Mouse (Mus musculus) lung, embryonic 16.5 days (tissue): ENCODE measurements at regions not wholly inside any gene's neighbourhood (a gene's known extent, or its start where the extent isn't known, plus 50 kb on each side); places are given as distances from the start of the nearest gene placed in this dataset.

ENCODE experiments used
- ATAC-seq: fragments of 200-750 bp; cut with Nextera tagmentation; 2 replicates; pipeline ENCODE4 v1.8.0; 2017; ENCODE audit warnings: low read depth, mild to moderate bottlenecking, moderate library complexity
- H3K27ac ChIP-seq: fragments of 300-500 bp; sonication (generic); 2 replicates; pipeline ENCODE4 v1.5.1; 2014; ENCODE audit warnings: mild to moderate bottlenecking, control low read depth, low read length
- H3K27me3 ChIP-seq: fragments of 300-500 bp; sonication (generic); 2 replicates; pipeline ENCODE4 v1.6.1; 2014; ENCODE audit warnings: low read depth, low read length, mixed read lengths; ENCODE audit not compliant: control insufficient read depth, insufficient read depth
- H3K36me3 ChIP-seq: fragments of 300-500 bp; sonication (generic); 2 replicates; pipeline ENCODE4 v1.6.1; 2014; ENCODE audit warnings: low read length; ENCODE audit not compliant: control insufficient read depth, insufficient read depth
- H3K4me1 ChIP-seq: fragments of 300-500 bp; sonication (generic); replicated peaks from 2 replicates; pipeline ENCODE4 v1.6.1; 2014; ENCODE audit warnings: low read length, mixed read lengths; ENCODE audit not compliant: control insufficient read depth, insufficient read depth
- H3K4me2 ChIP-seq: fragments of 300-500 bp; sonication (generic); 2 replicates; pipeline ENCODE4 v1.6.1; 2014; ENCODE audit warnings: low read depth, low read length, control low read depth
- H3K4me3 ChIP-seq: fragments of 300-500 bp; sonication (generic); 2 replicates; pipeline ENCODE4 v1.5.1; 2014; ENCODE audit warnings: mild to moderate bottlenecking, low read length, control low read depth
- H3K9ac ChIP-seq: fragments of 300-500 bp; sonication (generic); 2 replicates; pipeline ENCODE4 v1.6.1; 2014; ENCODE audit warnings: low read length, control low read depth
- H3K9me3 ChIP-seq: fragments of 300-500 bp; sonication (generic); 2 replicates; pipeline ENCODE4 v1.6.1; 2016; ENCODE audit warnings: low read length; ENCODE audit not compliant: control insufficient read depth
- WGBS: fragments of 180-500 bp; shearing (Covaris S2); extraction: QIAGEN DNeasy Blood & Tissue Kit; methylation state at CpG from one replicate; pipeline ENCODE4 v1.1.7; 2014; 5-methylcytosine and 5-hydroxymethylcytosine counted together

- 62% methylated on average over 4 of the region's 4 CpGs for WGBS
- no peak for ATAC-seq
- Histone ChIP-seq H3K4me2 (no peak overlapping the region), H3K9me3 (no peaks in the 10 kb centered on the region), H3K4me3 (no peak overlapping the region), H3K36me3 (no peaks in the 10 kb centered on the region), H3K27me3 (no peaks in the 10 kb centered on the region), H3K4me1 (no peaks in the 10 kb centered on the region), H3K9ac (no peak overlapping the region), H3K27ac (no peak overlapping the region)
Measured at GRCm38 (mm10) chr10:99910011-99910723, 105.3 kb upstream of the Kitl start.

DNA sequence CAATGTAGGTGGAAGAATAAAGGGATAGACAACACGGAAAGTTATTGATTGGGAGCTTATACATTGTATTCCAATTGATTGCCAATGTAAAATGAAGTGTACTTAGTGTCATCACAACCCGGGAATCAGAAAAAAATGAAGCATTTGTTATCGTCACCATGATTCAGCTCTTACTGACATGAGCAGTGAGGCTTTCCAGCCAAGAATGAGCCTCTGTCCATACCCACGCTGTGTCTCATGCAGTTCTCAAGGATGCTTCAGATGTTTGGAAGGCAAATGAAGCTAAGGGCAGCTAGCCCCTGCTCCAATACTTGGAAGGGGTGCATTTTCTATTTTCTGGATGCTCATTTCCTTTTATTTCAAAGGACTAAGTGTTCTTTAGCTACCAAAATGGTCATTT, 107.4 kb upstream of the Kitl start:
- no peak overlapping the region for H3K27ac ChIP-seq

GRCm38 (mm10) chr10:99906778-99907435, 108.5 kb upstream of the Kitl start:
- no peaks in the 10 kb centered on the region for H3K27me3 ChIP-seq
- H3K4me2 ChIP-seq, result no peak overlapping the region
- WGBS, result 85% methylated on average over 6 of the region's 6 CpGs
- no peak overlapping the region for H3K27ac ChIP-seq
- no peak overlapping the region for H3K4me3 ChIP-seq
- H3K9me3 ChIP-seq, result no peaks in the 10 kb centered on the region
- H3K36me3 ChIP-seq, result no peaks in the 10 kb centered on the region
- no peak overlapping the region for H3K9ac ChIP-seq
- no peak for ATAC-seq
- H3K4me1 ChIP-seq, result no peaks in the 10 kb centered on the region

More for the DNA sequence above, 107.4 kb upstream of the Kitl start:
- 76% methylated on average over 4 of the region's 4 CpGs for WGBS
- H3K4me2 ChIP-seq, result no peak overlapping the region
- H3K36me3 ChIP-seq, result no peaks in the 10 kb centered on the region
- H3K27me3 ChIP-seq, result no peaks in the 10 kb centered on the region
- no peak overlapping the region for H3K4me3 ChIP-seq
- no peaks in the 10 kb centered on the region for H3K9me3 ChIP-seq
- ATAC-seq, result no peak
- H3K4me1 ChIP-seq, result no peaks in the 10 kb centered on the region
- H3K9ac ChIP-seq, result no peak overlapping the region

GRCm38 (mm10) chr10:99902280-99903231, 112.9 kb upstream of the Kitl start:
- H3K27ac ChIP-seq, result no peak overlapping the region
- H3K27me3 ChIP-seq, result no peaks in the 10 kb centered on the region

GRCm38 (mm10) chr10:99900955-99901835, 114.2 kb upstream of the Kitl start:
- no peaks in the 10 kb centered on the region for H3K27me3 ChIP-seq
- H3K4me3 ChIP-seq, result no peak overlapping the region
- H3K9me3 ChIP-seq, result no peaks in the 10 kb centered on the region
- H3K36me3 ChIP-seq, result no peaks in the 10 kb centered on the region
- no peak overlapping the region for H3K27ac ChIP-seq
- 86% methylated on average over 8 of the region's 8 CpGs for WGBS
- no peak overlapping the region for H3K4me2 ChIP-seq
- no peaks in the 10 kb centered on the region for H3K4me1 ChIP-seq
- ATAC-seq, result no peak
- H3K9ac ChIP-seq, result no peak overlapping the region

More at GRCm38 (mm10) chr10:99902280-99903231, 112.9 kb upstream of the Kitl start:
- H3K4me2 ChIP-seq, result no peak overlapping the region
- 55% methylated on average over 9 of the region's 9 CpGs for WGBS
- no peaks in the 10 kb centered on the region for H3K4me1 ChIP-seq
- H3K36me3 ChIP-seq, result no peaks in the 10 kb centered on the region
- no peaks in the 10 kb centered on the region for H3K9me3 ChIP-seq
- no peak overlapping the region for H3K9ac ChIP-seq
- no peak overlapping the region for H3K4me3 ChIP-seq
- ATAC-seq, result no peak

GRCm38 (mm10) chr10:99893999-99894398, 121.4 kb upstream of the Kitl start:
- 55% methylated on average over 3 of the region's 3 CpGs for WGBS
- no peaks in the 10 kb centered on the region for H3K36me3 ChIP-seq
- H3K4me2 ChIP-seq, result no peak overlapping the region
- H3K4me1 ChIP-seq, result no peaks in the 10 kb centered on the region
- no peak for ATAC-seq
- H3K27ac ChIP-seq, result no peak overlapping the region
- H3K9me3 ChIP-seq, result no peaks in the 10 kb centered on the region
- H3K27me3 ChIP-seq, result no peaks in the 10 kb centered on the region
- H3K9ac ChIP-seq, result no peak overlapping the region
- no peak overlapping the region for H3K4me3 ChIP-seq

GRCm38 (mm10) chr10:99891899-99892298, 123.5 kb upstream of the Kitl start:
- no peaks in the 10 kb centered on the region for H3K27me3 ChIP-seq
- no peak for ATAC-seq
- H3K4me1 ChIP-seq, result no peaks in the 10 kb centered on the region
- 83% methylated on average over 3 of the region's 3 CpGs for WGBS
- no peak overlapping the region for H3K4me3 ChIP-seq
- H3K36me3 ChIP-seq, result no peaks in the 10 kb centered on the region
- no peak overlapping the region for H3K27ac ChIP-seq
- no peak overlapping the region for H3K9ac ChIP-seq
- H3K9me3 ChIP-seq, result no peaks in the 10 kb centered on the region
- H3K4me2 ChIP-seq, result no peak overlapping the region

DNA sequence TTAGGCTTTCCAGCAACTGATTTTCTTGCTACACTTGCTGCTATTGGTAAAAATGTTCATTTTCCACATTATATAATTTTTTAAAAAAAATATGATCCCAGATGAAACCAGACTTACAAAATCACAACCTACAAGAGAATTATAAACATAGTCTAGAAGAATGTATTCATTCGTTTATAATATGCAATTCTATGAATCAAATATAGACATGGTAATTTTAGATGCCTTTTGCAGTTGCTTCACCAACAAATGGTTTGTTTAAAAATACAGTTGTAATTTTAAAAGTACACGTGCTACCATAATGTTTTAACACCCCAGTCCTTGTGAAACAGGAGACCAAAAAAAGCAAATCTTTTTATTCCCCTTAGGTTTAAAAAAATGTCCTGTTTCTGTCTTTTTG, 122.4 kb upstream of the Csl start:
- H3K4me3 ChIP-seq, result no peak overlapping the region
- ATAC-seq, result no peak
- 45% methylated on average over 2 of the region's 2 CpGs for WGBS
- no peaks in the 10 kb centered on the region for H3K9me3 ChIP-seq
- H3K27me3 ChIP-seq, result no peaks in the 10 kb centered on the region
- no peaks in the 10 kb centered on the region for H3K4me1 ChIP-seq
- H3K36me3 ChIP-seq, result no peaks in the 10 kb centered on the region
- H3K27ac ChIP-seq, result no peak overlapping the region
- no peak overlapping the region for H3K9ac ChIP-seq
- no peak overlapping the region for H3K4me2 ChIP-seq
